Mouse (Mus musculus) ovary, postnatal 10 days (tissue): Measurements from ENCODE around the gene Ina.
"Not testable (repeated sequence)": the region's sequence is repeated elsewhere in the genome, so short reads cannot be mapped to it uniquely, and the experiment has no call there.

Source experiments
- DNase-seq: peaks from one replicate; pipeline ENCODE4 v3.0.0; 2022; ENCODE audit warnings: low spot score

Ina gene

GRCm38 (mm10) chr19:46984726-46985622 lies 29.5 kb upstream of the Ina start:
- DNase-seq = no peak

- DNase-seq = no peak
Measured at GRCm38 (mm10) chr19:46987646-46988045, 26.9 kb upstream of the Ina start.

GRCm38 (mm10) chr19:46988231-46989087 lies 26.0 kb upstream of the Ina start:
- DNase-seq = no peak

- DNase-seq = no peak
Measured at GRCm38 (mm10) chr19:46989479-46990152, 24.9 kb upstream of the Ina start.

- no peak for DNase-seq
Measured at GRCm38 (mm10) chr19:46990153-46990518, 24.4 kb upstream of the Ina start.

- DNase-seq = not testable (repeated sequence)
Measured at GRCm38 (mm10) chr19:46990625-46991024, 23.9 kb upstream of the Ina start.

- peak; percentile 60 for DNase-seq
Measured at GRCm38 (mm10) chr19:46991145-46991544, 23.4 kb upstream of the Ina start.

GRCm38 (mm10) chr19:46992329-46992728 lies 22.2 kb upstream of the Ina start:
- not testable (repeated sequence) for DNase-seq

- no peak for DNase-seq
Measured at GRCm38 (mm10) chr19:46996095-46996494, 18.4 kb upstream of the Ina start.

GRCm38 (mm10) chr19:46998168-46998870 lies 16.2 kb upstream of the Ina start:
- no peak for DNase-seq

- DNase-seq = no peak
Measured at GRCm38 (mm10) chr19:46998953-46999352, 15.5 kb upstream of the Ina start.

GRCm38 (mm10) chr19:46999753-47000152 lies 14.7 kb upstream of the Ina start:
- no peak for DNase-seq

GRCm38 (mm10) chr19:47000357-47000756 lies 14.1 kb upstream of the Ina start:
- not testable (repeated sequence) for DNase-seq

- DNase-seq = no peak
Measured at GRCm38 (mm10) chr19:47003742-47004511, 10.6 kb upstream of the Ina start.

- no peak for DNase-seq
Measured at GRCm38 (mm10) chr19:47005873-47006272, 8.6 kb upstream of the Ina start.

GRCm38 (mm10) chr19:47006321-47006720 lies 8.2 kb upstream of the Ina start:
- DNase-seq = peak; percentile 63

- no peak for DNase-seq
Measured at GRCm38 (mm10) chr19:47009420-47009819, 5.1 kb upstream of the Ina start.

GRCm38 (mm10) chr19:47009943-47010342 lies 4.6 kb upstream of the Ina start:
- DNase-seq = no peak

- no peak for DNase-seq
Measured at GRCm38 (mm10) chr19:47012521-47013130, 1.9 kb upstream of the Ina start.

GRCm38 (mm10) chr19:47013340-47014158 lies 949 bp upstream of the Ina start:
- DNase-seq = no peak
